Mouse (Mus musculus) forebrain, embryonic 10.5 days (tissue): ENCODE results near the gene Mroh2a. TPM values are rescaled to one million over a fixed set of nuclear protein-coding genes. Genes with fewer than 3 reads are reported as not detected.

Experiments
- DNase-seq: peaks from one replicate; pipeline ENCODE4 v3.0.0-alpha.2; 2017; ENCODE audit warnings: low spot score; ENCODE audit errors: extremely low spot score
- H3K27ac ChIP-seq: fragments of 300-500 bp; sonication (generic); 2 replicates; pipeline ENCODE4 v1.5.1; 2016; ENCODE audit warnings: mild to moderate bottlenecking
- H3K27me3 ChIP-seq: fragments of 300-500 bp; sonication (generic); 2 replicates; pipeline ENCODE4 v1.6.1; 2016; ENCODE audit warnings: mild to moderate bottlenecking; ENCODE audit not compliant: poor library complexity, severe bottlenecking
- H3K36me3 ChIP-seq: fragments of 300-500 bp; sonication (generic); replicated peaks from 2 replicates; pipeline ENCODE4 v1.6.1; 2016; ENCODE audit warnings: mild to moderate bottlenecking, moderate library complexity
- H3K4me1 ChIP-seq: fragments of 300-500 bp; sonication (generic); 2 replicates; pipeline ENCODE4 v1.6.1; 2016
- H3K4me3 ChIP-seq: fragments of 300-500 bp; sonication (generic); 2 replicates; pipeline ENCODE4 v1.5.1; 2016; ENCODE audit warnings: mild to moderate bottlenecking, moderate library complexity
- H3K9me3 ChIP-seq: fragments of 300-500 bp; sonication (generic); 2 replicates; pipeline ENCODE4 v1.6.1; 2016; ENCODE audit warnings: mild to moderate bottlenecking, moderate library complexity
- WGBS: fragments of 180-500 bp; shearing (Covaris S2); methylation state at CpG from one replicate; pipeline ENCODE4 v1.1.7; 2016; 5-methylcytosine and 5-hydroxymethylcytosine counted together
- polyA plus RNA-seq: library from polyadenylated mRNA; unstranded; fragments of >200 nt; fragmentation: Nextera tagmentation; extraction: Ambion mirVana; gene quantifications from 2 replicates; pipeline ENCODE4 v1.2.1, GENCODE M21; 2016

The Mroh2a gene
- polyA plus RNA-seq, 1 experiment from 2014 or later: 1.4 TPM

GRCm38 (mm10) chr1:88288789-88289127 lies 62.0 kb downstream of the Mroh2a start:
- Histone ChIP-seq H3K27me3 (no peaks in the 10 kb centered on the region), H3K4me3 (no peak overlapping the region), H3K27ac (no peak overlapping the region), H3K36me3 (no peaks in the 10 kb centered on the region), H3K4me1 (no peaks in the 10 kb centered on the region), H3K9me3 (peaks cover 86% of the 10 kb centered on the region)
- 73% methylated on average over 3 of the region's 3 CpGs for WGBS
- DNase-seq: no peak

GRCm38 (mm10) chr1:88289152-88289551 lies 62.4 kb downstream of the Mroh2a start:
- H3K36me3 ChIP-seq: no peaks in the 10 kb centered on the region
- no peak for DNase-seq
- 41% methylated on average over 2 of the region's 2 CpGs for WGBS
- no peak overlapping the region for H3K27ac ChIP-seq
- H3K9me3 ChIP-seq: peaks cover 82% of the 10 kb centered on the region
- H3K4me3 ChIP-seq: no peak overlapping the region
- no peaks in the 10 kb centered on the region for H3K27me3 ChIP-seq
- no peaks in the 10 kb centered on the region for H3K4me1 ChIP-seq

- no peaks in the 10 kb centered on the region for H3K4me1 ChIP-seq
- H3K4me3 ChIP-seq: no peak overlapping the region
- WGBS: 40% methylated on average over 4 of the region's 4 CpGs
- H3K9me3 ChIP-seq: peaks cover 81% of the 10 kb centered on the region
- H3K27ac ChIP-seq: no peak overlapping the region
- no peaks in the 10 kb centered on the region for H3K27me3 ChIP-seq
- no peak for DNase-seq
- H3K36me3 ChIP-seq: no peaks in the 10 kb centered on the region
Observed at GRCm38 (mm10) chr1:88289917-88290316, 63.1 kb downstream of the Mroh2a start.

- WGBS: 72% methylated on average over 1 of the region's 1 CpGs
- Histone ChIP-seq H3K27ac (no peak overlapping the region), H3K27me3 (no peaks in the 10 kb centered on the region), H3K9me3 (peaks cover 78% of the 10 kb centered on the region), H3K36me3 (no peaks in the 10 kb centered on the region), H3K4me1 (no peaks in the 10 kb centered on the region), H3K4me3 (no peak overlapping the region)
- no peak for DNase-seq
Observed at GRCm38 (mm10) chr1:88290511-88290910, 63.7 kb downstream of the Mroh2a start.

GRCm38 (mm10) chr1:88291409-88292005 lies 64.7 kb downstream of the Mroh2a start:
- Histone ChIP-seq H3K27me3 (no peaks in the 10 kb centered on the region), H3K4me3 (no peak overlapping the region), H3K27ac (no peak overlapping the region), H3K9me3 (peaks cover 78% of the 10 kb centered on the region), H3K36me3 (no peaks in the 10 kb centered on the region), H3K4me1 (no peaks in the 10 kb centered on the region)
- WGBS: 67% methylated on average over 3 of the region's 3 CpGs
- DNase-seq: peak; percentile 15

- peak; percentile 15 for DNase-seq
- Histone ChIP-seq H3K27ac (no peak overlapping the region), H3K4me1 (no peaks in the 10 kb centered on the region)
Observed at GRCm38 (mm10) chr1:88292057-88292456, 65.3 kb downstream of the Mroh2a start.

GRCm38 (mm10) chr1:88294650-88295049 lies 67.9 kb downstream of the Mroh2a start:
- no peaks in the 10 kb centered on the region for H3K4me1 ChIP-seq
- H3K4me3 ChIP-seq: no peak overlapping the region
- H3K9me3 ChIP-seq: peaks cover 78% of the 10 kb centered on the region
- H3K27me3 ChIP-seq: no peaks in the 10 kb centered on the region
- no peaks in the 10 kb centered on the region for H3K36me3 ChIP-seq
- WGBS: 20% methylated on average over 1 of the region's 1 CpGs
- no peak for DNase-seq
- no peak overlapping the region for H3K27ac ChIP-seq

More at GRCm38 (mm10) chr1:88292057-88292456, 65.3 kb downstream of the Mroh2a start:
- Histone ChIP-seq H3K4me3 (no peak overlapping the region), H3K36me3 (no peaks in the 10 kb centered on the region), H3K27me3 (no peaks in the 10 kb centered on the region), H3K9me3 (peaks cover 78% of the 10 kb centered on the region)
- WGBS: 55% methylated on average over 2 of the region's 2 CpGs

GRCm38 (mm10) chr1:88296171-88296920 lies 69.6 kb downstream of the Mroh2a start:
- peak; percentile 18 for DNase-seq
- no peaks in the 10 kb centered on the region for H3K4me1 ChIP-seq
- no peaks in the 10 kb centered on the region for H3K36me3 ChIP-seq
- peaks cover 78% of the 10 kb centered on the region for H3K9me3 ChIP-seq
- no peak overlapping the region for H3K27ac ChIP-seq
- no peaks in the 10 kb centered on the region for H3K27me3 ChIP-seq
- 76% methylated on average over 4 of the region's 4 CpGs for WGBS
- no peak overlapping the region for H3K4me3 ChIP-seq

GRCm38 (mm10) chr1:88297480-88298258 lies 70.9 kb downstream of the Mroh2a start:
- peaks cover 81% of the 10 kb centered on the region for H3K9me3 ChIP-seq
- H3K36me3 ChIP-seq: no peaks in the 10 kb centered on the region
- H3K27me3 ChIP-seq: no peaks in the 10 kb centered on the region
- WGBS: 71% methylated on average over 7 of the region's 7 CpGs
- H3K4me3 ChIP-seq: no peak overlapping the region
- H3K4me1 ChIP-seq: no peaks in the 10 kb centered on the region
- DNase-seq: peak; percentile 17
- H3K27ac ChIP-seq: no peak overlapping the region

GRCm38 (mm10) chr1:88298686-88299528 lies 72.1 kb downstream of the Mroh2a start:
- H3K4me1 ChIP-seq: no peaks in the 10 kb centered on the region
- H3K27ac ChIP-seq: no peak overlapping the region
- WGBS: 64% methylated on average over 4 of the region's 4 CpGs
- no peak overlapping the region for H3K4me3 ChIP-seq
- DNase-seq: peak; percentile 14
- no peaks in the 10 kb centered on the region for H3K36me3 ChIP-seq
- H3K9me3 ChIP-seq: peaks cover 91% of the 10 kb centered on the region
- H3K27me3 ChIP-seq: no peaks in the 10 kb centered on the region

- 88% methylated on average over 2 of the region's 2 CpGs for WGBS
- no peaks in the 10 kb centered on the region for H3K4me1 ChIP-seq
- H3K4me3 ChIP-seq: no peak overlapping the region
- no peak for DNase-seq
- no peak overlapping the region for H3K27ac ChIP-seq
- no peaks in the 10 kb centered on the region for H3K36me3 ChIP-seq
- H3K9me3 ChIP-seq: peaks cover 93% of the 10 kb centered on the region
- no peaks in the 10 kb centered on the region for H3K27me3 ChIP-seq
Observed at GRCm38 (mm10) chr1:88299529-88299945, 72.8 kb downstream of the Mroh2a start.

GRCm38 (mm10) chr1:88300301-88301050 lies 73.7 kb downstream of the Mroh2a start:
- Histone ChIP-seq H3K9me3 (peaks cover 97% of the 10 kb centered on the region), H3K36me3 (no peaks in the 10 kb centered on the region), H3K4me1 (no peaks in the 10 kb centered on the region), H3K27ac (no peak overlapping the region), H3K4me3 (no peak overlapping the region), H3K27me3 (no peaks in the 10 kb centered on the region)
- WGBS: 49% methylated on average over 5 of the region's 5 CpGs
- peak; percentile 28 for DNase-seq
